21 mouse cellular contexts compared by ENCODE assay signal in genomic region chr12:17071691-17072454, GRCm38 (mm10).
A peak's percentile ranks its signal among the peaks of the same experiment; 100 is the strongest.
DNase-seq lines count a peak whose midpoint lies in the region; ATAC-seq lines count a peak whose summit lies in the region.
"Had no signal": no experiment of that assay in that cellular context is flagged by ENCODE, and none has a peak within 500 bp of the region (broad histone marks: within the 10 kb centered on the region; RNA-seq: fewer than 3 reads in every experiment).

No protein-coding gene starts in this region.

- peak overlapping the region; percentile 30; the same call in 1 of the 2 replicates for H3K27ac ChIP-seq in midbrain, embryonic 11.5 days (ENCODE audit: low read depth, low read length)
- no peak overlapping the region for H3K27ac ChIP-seq in midbrain, embryonic 14.5 days (replicated peaks; ENCODE audit: low read depth, low read length)
- H3K27ac ChIP-seq: embryonic facial prominence, embryonic 12.5 days; forebrain, embryonic 12.5 days; heart, embryonic 10.5 days; hindbrain, embryonic 13.5 days; intestine, embryonic 15.5 days had no signal

- no peak overlapping the region for H3K9ac ChIP-seq in midbrain, embryonic 11.5 days (ENCODE audit: low read length)
- no peak overlapping the region for H3K9ac ChIP-seq in midbrain, embryonic 14.5 days (replicated peaks; ENCODE audit: low read length)
- H3K9ac ChIP-seq: embryonic facial prominence, embryonic 12.5 days; forebrain, embryonic 12.5 days; hindbrain, embryonic 13.5 days; intestine, embryonic 15.5 days had no signal

- H3K27me3 ChIP-seq in midbrain, embryonic 11.5 days (ENCODE audit: control insufficient read depth, insufficient read depth, low read length) = no peaks in the 10 kb centered on the region
- no peaks in the 10 kb centered on the region for H3K27me3 ChIP-seq in midbrain, embryonic 14.5 days (ENCODE audit: control insufficient read depth, insufficient read depth, low read length)
- H3K27me3 ChIP-seq: embryonic facial prominence, embryonic 12.5 days; forebrain, embryonic 12.5 days; hindbrain, embryonic 13.5 days; intestine, embryonic 15.5 days had no signal

- H3K4me3 ChIP-seq in midbrain, embryonic 11.5 days (ENCODE audit: low read depth, low read length) = no peak overlapping the region
- H3K4me3 ChIP-seq in midbrain, embryonic 14.5 days (replicated peaks; ENCODE audit: low read depth, low read length) = no peak overlapping the region
- H3K4me3 ChIP-seq: embryonic facial prominence, embryonic 12.5 days; forebrain, embryonic 12.5 days; heart, embryonic 10.5 days; hindbrain, embryonic 13.5 days; intestine, embryonic 15.5 days had no signal

- DNase-seq in cerebellum, postnatal 10 days = peak; percentile 70 to 72
- no peak for DNase-seq in cerebellum, adult 9-10 months
- no peak for DNase-seq in frontal cortex, postnatal 10 days (ENCODE audit: low spot score in 2 of 2)
- DNase-seq in midbrain, embryonic 11.5 days (ENCODE audit: low spot score, missing footprints) = no peak
- no peak for DNase-seq in midbrain, embryonic 14.5 days
- peak; percentile 9 to 22 for DNase-seq in cerebellum, postnatal 36 days
- no peak for DNase-seq in kidney, postnatal 14 days
- DNase-seq: adrenal gland, adult 2 months; adrenal gland, postnatal 25 days; gastrocnemius, postnatal 36 days; heart, adult 11 months; heart, postnatal 10 days; heart, postnatal 4 days; kidney, adult 18-20 months had no signal

- WGBS in midbrain, embryonic 11.5 days = 93% methylated on average over 15 of the region's 15 CpGs
- 91% methylated on average over 15 of the region's 15 CpGs for WGBS in midbrain, embryonic 14.5 days

- ATAC-seq in frontal cortex, adult (ENCODE audit: low TSS enrichment) = peak; percentile 48
- ATAC-seq in midbrain, embryonic 11.5 days (ENCODE audit: low FRiP score) = no peak
- no peak for ATAC-seq in midbrain, embryonic 14.5 days (ENCODE audit: low FRiP score, low TSS enrichment)
- ATAC-seq: forebrain, embryonic 16.5 days; intestine, embryonic 15.5 days had no signal

- H3K36me3 ChIP-seq in midbrain, embryonic 11.5 days (ENCODE audit: control insufficient read depth, insufficient read depth, low read length) = no peaks in the 10 kb centered on the region
- no peaks in the 10 kb centered on the region for H3K36me3 ChIP-seq in midbrain, embryonic 14.5 days (ENCODE audit: control insufficient read depth, insufficient read depth, low read length)
- H3K36me3 ChIP-seq: embryonic facial prominence, embryonic 12.5 days; forebrain, embryonic 12.5 days; heart, embryonic 10.5 days; hindbrain, embryonic 13.5 days; intestine, embryonic 15.5 days had no signal

- no peaks in the 10 kb centered on the region for H3K9me3 ChIP-seq in midbrain, embryonic 11.5 days (ENCODE audit: control insufficient read depth, low read length)
- no peaks in the 10 kb centered on the region for H3K9me3 ChIP-seq in midbrain, embryonic 14.5 days (ENCODE audit: control insufficient read depth, low read length)
- H3K9me3 ChIP-seq: embryonic facial prominence, embryonic 12.5 days; forebrain, embryonic 12.5 days; heart, embryonic 10.5 days; hindbrain, embryonic 13.5 days; intestine, embryonic 15.5 days had no signal

- H3K4me2 ChIP-seq in midbrain, embryonic 11.5 days = no peak overlapping the region
- H3K4me2 ChIP-seq in midbrain, embryonic 14.5 days (ENCODE audit: low read length) = no peak overlapping the region
- H3K4me2 ChIP-seq: embryonic facial prominence, embryonic 12.5 days; forebrain, embryonic 12.5 days; hindbrain, embryonic 13.5 days; intestine, embryonic 15.5 days had no signal

- no peaks in the 10 kb centered on the region for H3K4me1 ChIP-seq in midbrain, embryonic 11.5 days (ENCODE audit: control insufficient read depth, insufficient read depth, low read length)
- 0 out of 2 replicates have a peak, but pooled peaks cover 3% of the 10 kb centered on the region for H3K4me1 ChIP-seq in midbrain, embryonic 14.5 days (ENCODE audit: control insufficient read depth, insufficient read depth, low read length)
- H3K4me1 ChIP-seq: embryonic facial prominence, embryonic 12.5 days; intestine, embryonic 15.5 days had no signal

Comparison
In these comparisons a context has a peak if more than half of its experiments do, and no peak if none do; other contexts are left out.
1. DNase-seq: peak in cerebellum, postnatal 10 days (2 of 2) and cerebellum, postnatal 36 days (2 of 2); none in cerebellum, adult 9-10 months (single experiment), frontal cortex, postnatal 10 days (0 of 2), midbrain, embryonic 11.5 days (single experiment), midbrain, embryonic 14.5 days (single experiment) and kidney, postnatal 14 days (single experiment).